Mouse (Mus musculus): Measurements from ENCODE around the gene Plekhg3. TPM values are rescaled to one million over a fixed set of nuclear protein-coding genes. Genes with fewer than 3 reads are reported as not detected.

Gene Plekhg3
- total RNA-seq, 2 experiments from 2014 or later: 6.1 to 6.2 TPM

DNA sequence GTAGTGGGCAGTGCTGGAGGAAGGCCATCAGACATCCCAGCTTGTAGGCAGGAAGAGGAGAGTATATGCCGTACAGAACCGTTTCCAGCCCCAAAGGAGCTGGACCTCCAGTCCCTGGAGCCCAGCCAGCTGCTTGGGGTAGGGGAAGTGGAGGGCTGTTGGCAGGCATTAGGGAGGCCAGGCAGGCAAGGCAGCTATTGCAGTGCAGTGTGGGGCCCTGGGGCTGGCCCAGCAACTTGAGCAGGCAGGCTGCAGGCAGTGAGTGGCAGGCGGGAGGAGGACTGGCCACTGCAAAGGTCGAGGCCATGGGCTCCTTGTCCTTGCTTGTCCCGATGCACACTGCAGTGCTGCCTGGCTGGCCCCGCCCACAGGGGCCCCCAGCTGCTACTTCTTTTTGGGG lies 52.1 kb downstream of the Plekhg3 start:
- DNase-seq (ENCODE audit: low spot score in 2 of 2): peak; percentile 50 to 66

DNA sequence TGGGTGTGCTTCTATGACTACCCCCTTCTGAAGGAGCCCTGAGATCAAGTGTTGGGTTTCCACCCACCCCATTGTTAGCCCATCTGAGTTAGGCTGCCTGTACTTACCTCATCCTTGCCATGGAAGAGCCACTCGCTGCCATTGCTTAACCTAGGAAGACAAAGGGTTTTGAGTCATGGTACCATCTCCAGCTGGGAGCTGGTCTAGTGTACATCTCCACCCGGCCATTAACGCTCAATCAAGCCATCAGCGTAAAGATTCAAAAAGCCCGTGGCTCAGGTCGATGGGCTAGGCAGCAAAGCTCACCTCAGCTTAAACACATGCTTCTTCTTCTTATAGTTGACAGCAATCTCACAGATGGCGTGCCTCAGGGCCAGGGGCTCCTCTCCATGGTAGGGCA lies 52.8 kb downstream of the Plekhg3 start:
- DNase-seq (ENCODE audit: low spot score in 2 of 2): no peak

DNA sequence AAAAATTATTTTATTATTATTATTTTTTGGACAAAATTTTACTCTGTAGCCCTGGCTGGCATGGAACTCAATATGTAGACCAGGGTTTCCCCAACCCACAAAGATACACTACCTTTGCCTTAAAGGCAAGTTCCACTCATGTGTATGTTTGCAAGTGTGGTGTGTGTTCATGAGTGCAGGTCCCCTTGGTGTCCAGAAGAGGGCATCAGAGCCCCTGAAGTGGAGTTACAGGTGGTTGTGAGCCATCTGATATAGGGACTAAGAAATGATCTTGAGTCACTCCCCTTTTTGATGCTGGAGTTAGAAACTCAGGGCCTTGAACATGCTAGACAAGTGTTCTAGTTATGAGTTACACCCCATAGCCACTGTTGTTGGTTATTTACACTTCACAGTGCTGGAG lies 54.3 kb downstream of the Plekhg3 start:
- DNase-seq (ENCODE audit: low spot score in 2 of 2): no peak

DNA sequence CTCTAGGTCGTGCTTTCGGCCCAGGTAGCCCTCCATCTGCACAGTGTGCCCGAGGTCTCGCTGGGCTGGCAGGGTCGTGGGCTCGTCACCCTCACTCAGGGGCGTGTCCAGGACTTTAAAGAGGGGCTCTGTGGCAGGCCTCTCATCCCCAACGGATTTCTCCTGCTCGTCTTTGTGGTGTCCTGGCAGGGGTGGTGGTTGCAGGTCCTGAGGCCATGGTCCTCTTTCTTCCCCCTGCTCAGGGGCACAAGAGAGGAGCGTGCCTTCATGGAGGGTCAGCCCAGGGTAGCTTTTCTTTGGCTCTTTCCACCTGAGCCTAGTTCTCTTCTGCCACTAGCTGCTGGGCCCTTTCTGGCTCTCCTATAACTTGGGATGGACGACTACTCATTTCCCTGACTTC lies 56.7 kb downstream of the Plekhg3 start:
- no peak for DNase-seq (ENCODE audit: low spot score in 2 of 2)

DNA sequence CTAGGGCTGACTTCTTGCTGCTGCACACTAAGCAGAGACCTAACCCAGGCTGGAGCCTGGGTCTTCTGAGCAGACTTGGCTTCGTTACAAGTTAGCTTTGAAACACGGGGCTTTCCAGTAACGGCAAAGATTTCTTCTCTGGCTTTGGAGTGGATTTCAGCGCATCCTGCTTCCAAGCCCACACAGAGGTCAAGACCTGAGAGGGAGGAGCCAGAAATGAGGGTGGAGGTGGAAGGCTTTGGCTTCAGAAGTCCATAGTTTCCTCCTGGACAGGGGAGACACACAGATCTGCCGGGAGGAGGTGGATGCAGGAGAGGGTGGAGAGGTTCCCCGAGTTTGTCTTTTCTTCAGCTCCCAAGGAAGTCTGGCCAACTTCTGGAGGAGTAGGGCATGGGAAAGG lies 58.8 kb downstream of the Plekhg3 start:
- no peak for DNase-seq (ENCODE audit: low spot score in 2 of 2)

DNA sequence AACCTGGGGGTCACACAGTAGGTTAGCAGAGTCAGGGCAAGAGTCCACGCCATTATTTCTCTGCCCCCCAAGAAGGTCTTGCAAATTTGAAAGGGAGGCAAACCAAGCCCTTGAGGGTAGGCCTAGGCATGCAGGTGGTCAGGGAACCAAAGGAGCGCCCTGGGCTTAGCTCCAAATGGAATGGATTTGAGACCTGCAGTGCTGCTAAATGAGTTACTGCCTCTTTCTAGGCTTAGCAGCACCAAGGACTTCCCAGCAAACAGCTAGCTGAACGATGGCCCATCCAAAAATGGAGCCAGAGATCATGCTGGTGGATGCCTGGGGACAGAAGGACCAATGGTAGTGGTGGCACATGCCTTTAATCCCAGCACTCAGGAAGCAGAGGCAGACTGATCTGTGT lies 60.3 kb downstream of the Plekhg3 start:
- no peak for DNase-seq (ENCODE audit: low spot score in 2 of 2)

DNA sequence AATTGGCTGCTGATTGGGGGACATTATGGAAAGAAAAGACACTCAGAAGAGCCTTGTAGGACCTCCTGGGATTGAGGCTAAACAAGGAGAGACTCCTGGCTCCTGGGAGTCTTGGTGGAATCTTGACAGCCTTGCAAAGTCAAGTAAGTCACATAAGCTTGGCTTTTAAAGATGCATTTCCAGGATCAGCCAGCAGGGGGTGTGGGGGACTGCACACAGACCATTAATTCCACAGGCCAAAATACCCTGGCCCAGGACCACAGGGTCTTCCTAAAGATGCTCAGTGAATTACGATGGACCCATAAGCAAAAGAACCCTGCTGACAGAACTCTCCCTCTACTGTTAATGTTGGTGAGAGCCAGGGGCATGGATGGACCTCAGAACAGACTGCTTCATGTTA lies 61.5 kb downstream of the Plekhg3 start:
- peak in 1 of 2 experiments; percentile 64 for DNase-seq (ENCODE audit: low spot score in 2 of 2)

DNA sequence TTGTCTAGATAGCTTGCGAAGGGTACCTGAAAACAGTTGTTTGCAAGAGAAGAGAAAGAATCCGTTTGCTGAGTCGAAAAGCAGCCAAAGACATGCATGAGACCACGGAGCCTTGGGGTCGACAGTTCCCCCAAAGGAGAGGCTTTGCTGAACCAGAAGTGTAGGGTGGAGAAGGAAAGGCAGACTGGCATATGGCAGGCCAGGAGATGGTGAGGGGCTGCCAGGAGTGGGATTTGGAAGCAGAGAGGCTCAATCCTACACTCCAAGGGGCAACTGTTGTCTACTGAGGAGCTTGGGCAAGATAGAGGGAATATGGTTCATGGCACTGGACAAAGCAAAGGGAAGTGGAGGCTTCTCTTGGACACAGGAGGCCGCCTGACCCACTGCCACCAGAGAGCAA lies 62.6 kb downstream of the Plekhg3 start:
- DNase-seq (ENCODE audit: low spot score in 2 of 2): no peak

DNA sequence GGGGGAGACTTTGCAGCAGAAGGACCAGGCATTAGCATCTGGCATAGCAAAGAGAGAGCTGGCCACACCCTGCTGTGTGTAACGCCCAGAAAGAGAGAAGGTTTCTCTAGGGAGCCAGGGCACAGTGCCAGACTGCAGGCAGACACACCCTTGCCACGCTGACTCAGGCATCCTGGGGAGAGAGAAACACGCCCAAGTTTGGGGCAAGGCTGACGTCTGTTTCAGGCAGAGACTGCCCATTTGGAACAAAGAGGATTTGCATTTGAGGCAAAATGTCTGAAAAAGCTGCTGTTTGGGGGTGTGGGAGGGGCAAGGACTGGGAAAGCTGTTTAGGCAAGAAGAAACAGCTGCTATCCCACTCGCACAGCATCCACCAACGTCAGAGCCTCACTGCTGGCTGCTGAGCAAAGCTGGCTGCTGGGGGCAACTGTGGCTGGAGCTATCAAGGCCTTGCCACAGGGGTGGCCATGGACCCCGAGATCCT lies 63.2 kb downstream of the Plekhg3 start:
- DNase-seq (ENCODE audit: low spot score in 2 of 2): peak in 1 of 2 experiments; percentile 61

DNA sequence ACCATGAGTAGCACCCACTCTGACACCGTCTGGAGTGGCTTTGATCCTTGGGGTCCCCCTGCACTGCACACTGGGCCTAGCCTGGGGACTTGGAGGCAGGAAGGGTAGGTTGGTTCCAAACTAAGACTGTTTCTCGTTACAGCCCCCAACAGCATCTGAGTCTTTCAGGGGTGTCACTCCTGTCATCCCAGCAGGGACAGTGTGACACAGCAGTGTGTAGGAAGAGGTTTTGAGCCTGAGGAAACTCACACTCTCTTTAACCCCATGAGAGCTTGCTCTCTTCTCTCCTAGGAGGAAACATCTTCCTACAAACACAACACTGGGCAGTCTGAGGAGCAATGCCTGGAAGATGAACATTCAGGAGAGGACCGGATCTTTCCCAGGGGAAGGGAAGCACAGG lies 63.9 kb downstream of the Plekhg3 start:
- DNase-seq (ENCODE audit: low spot score in 2 of 2): no peak

DNA sequence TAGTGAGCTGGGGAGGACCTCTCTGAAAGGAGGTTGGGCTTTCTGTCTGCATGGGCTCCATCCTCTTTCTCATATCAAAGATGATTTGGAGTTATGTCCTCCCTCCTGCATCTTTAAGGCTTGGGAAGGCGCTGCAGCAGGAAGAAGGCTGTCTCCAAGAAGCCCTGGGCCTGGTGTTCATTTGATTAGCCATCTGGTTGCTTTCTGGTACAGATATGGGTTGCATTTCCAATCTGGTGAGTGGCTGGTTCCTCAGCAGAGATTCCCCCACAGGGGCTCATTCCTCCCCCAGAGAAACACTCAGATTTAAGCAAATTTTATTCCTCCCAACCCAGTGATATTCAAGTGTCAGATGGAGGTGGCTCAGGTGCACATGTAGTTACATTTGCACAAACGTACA lies 65.1 kb downstream of the Plekhg3 start:
- no peak for DNase-seq (ENCODE audit: low spot score in 2 of 2)

DNA sequence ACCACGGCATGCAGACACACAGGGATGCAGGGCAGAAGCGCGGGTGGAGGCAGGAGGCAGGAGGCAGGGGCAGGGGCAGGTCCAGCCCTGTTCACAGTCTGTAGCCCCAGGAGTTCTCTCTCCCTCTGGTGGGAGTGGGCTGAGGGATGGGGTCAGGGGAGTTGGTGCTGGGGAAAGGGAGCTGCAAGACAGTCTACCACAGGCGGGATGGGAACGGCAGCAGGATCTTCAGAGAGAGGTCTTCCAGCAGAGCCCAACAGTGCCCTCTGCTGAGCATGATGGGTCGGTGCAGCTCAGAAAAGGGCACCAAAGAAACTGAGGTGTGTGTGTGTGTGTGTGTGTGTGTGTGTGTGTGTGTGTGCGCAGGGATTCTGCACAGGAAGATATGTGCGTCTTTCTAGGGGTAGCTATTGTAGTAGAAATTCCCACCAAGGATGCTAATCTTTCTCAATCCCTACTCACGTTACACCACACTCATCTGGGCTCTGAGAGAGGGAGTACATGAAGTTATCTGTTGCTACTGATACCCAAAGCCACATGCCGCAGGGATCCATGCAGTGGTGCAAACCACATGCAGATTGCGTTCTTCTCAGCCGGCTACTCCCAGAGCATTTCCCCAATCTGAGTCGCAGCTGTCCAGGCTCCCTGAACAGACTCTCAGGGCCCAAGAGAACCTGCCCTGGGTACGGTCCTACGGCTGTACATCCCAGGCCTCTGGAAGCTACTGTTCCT lies 65.8 kb downstream of the Plekhg3 start:
- DNase-seq (ENCODE audit: low spot score in 2 of 2): peak; percentile 85 to 87

DNA sequence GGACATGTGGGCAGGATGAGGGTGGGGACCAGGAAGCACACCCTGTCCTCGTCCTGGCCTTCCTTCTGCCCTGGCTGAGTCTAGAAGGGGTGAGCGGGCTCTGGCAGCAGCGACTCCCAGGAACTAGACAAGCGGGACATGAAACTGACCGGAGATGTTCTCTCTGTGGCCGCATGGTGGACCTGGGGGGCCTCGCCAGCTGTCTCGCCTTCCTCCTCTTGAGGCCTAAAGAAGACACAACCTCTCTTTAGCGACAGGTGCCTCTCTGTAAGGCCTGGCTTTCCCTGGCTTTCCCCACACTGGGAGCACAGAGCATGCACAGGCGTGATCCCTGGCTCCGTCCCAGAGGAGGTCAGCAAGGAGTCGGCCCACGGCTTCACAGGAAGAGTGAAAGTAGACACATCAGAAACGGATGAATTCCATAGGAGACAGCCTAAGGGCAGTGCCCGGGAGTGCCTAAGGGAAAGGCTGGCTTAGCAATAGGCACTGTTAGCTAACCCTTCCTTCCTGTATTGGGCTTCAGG lies 66.9 kb downstream of the Plekhg3 start:
- no peak for DNase-seq (ENCODE audit: low spot score in 2 of 2)

DNA sequence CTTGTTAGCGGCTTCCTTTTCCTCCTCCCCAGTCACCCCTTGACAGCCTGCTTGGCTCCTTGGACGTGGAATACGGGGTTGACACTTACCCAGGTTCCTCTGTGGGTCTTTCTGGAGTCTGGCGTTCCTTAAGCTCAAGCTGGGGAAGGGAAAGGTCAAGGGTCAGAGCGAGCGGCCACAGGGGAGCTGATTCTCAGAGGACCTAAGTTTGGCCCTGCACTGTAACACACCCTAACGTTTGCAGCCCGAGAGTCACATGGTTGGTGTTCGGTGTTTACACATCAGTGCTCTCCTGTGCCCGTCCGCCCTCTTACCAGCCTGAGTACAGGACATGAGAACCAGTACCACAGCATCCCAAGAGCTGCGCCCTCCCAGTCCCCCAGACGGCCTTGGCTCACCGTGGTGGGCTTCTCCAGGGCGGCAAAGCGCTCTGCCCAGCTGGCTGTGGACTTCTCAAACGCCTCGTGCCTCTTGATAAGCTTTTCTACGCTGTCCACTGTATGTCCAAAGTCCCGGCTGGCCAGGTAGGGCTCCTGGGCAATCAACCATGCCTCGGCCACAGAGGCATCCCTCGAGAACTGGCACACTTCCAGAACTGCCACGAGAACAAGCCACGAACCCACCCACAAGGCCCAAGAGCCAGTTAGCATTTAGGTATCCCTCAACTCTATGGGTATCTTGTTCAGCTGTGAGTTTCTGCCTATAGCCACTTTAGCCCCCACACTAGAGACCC lies 67.7 kb downstream of the Plekhg3 start:
- no peak for DNase-seq (ENCODE audit: low spot score in 2 of 2)

DNA sequence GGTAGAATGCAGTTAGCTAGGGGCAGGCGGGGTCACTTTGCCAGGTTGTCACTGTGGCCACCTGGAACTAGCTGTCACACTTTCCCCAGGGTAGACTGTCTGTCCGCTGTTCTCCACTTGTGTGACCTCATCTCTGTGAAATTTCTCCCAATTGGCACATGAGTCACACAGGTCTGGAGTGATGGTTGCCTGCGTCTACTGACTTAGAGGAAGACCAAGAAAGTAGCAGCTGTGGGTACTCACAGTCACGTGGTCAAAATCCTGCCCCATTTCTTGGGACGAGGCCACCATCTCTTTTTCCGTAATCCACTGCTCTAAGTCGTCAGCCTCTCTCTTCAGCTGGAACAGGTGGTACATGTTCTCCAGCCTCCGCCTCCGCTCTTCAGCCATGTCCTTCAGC lies 73.1 kb downstream of the Plekhg3 start:
- DNase-seq (ENCODE audit: low spot score in 2 of 2): no peak

DNA sequence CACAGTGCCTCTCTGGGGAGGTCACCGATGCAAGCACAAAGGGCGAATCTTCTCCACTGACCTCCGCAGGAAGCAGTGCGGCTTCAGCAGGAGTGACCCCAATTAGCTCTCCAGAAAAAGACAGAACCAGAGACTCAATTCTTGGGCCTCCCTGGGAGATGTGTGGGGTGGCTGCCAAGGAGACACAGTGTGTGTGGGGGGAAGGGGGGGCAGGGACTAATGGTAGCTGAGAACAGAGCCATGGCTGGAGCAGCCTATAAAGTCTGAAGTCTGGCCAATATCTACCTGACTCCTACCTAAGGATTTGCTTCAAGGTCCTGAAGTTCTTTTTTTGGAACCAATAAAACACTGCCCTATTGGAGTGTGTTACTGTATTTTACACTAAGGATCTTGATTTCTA lies 73.9 kb downstream of the Plekhg3 start:
- no peak for DNase-seq (ENCODE audit: low spot score in 2 of 2)

DNA sequence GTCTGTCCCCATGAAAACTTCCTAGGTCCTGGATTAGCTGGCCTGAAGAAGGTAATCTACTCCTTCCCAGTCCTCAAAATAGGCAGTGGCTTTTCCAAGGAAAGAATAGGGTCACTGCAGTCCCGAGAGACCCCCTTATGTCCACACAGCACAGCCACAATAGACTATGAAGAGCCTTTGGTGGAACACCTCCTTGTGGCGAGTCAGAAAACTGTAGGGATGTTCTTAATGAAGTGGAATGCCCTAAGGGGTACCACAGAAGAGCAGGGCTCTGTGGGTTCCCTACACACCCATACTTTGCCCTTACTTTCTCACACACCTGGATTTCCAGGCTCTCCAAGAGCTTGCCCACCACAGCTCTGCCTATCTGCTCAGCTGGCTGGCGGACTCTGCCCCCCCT lies 75.1 kb downstream of the Plekhg3 start:
- no peak for DNase-seq (ENCODE audit: low spot score in 2 of 2)

DNA sequence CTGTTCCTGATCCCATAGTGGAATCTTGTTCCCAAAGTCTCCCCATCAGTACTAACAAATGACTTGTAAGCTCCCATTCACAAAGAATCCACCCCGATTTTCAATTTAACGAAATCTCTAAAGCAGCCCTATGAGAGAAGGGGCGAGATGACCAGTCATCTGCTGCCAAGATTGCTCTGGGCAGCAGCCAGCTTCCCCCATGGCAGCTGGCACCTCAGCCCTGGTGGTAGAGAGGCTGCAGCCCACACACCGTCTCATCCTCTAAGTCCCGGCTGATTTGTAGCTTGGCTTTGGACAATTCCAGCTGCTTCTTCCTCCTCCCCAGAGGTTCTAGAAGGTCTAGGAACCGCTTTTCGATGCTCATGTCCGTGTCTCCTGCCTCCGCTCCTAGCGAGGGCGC lies 77.5 kb downstream of the Plekhg3 start:
- DNase-seq (ENCODE audit: low spot score in 2 of 2): no peak

DNA sequence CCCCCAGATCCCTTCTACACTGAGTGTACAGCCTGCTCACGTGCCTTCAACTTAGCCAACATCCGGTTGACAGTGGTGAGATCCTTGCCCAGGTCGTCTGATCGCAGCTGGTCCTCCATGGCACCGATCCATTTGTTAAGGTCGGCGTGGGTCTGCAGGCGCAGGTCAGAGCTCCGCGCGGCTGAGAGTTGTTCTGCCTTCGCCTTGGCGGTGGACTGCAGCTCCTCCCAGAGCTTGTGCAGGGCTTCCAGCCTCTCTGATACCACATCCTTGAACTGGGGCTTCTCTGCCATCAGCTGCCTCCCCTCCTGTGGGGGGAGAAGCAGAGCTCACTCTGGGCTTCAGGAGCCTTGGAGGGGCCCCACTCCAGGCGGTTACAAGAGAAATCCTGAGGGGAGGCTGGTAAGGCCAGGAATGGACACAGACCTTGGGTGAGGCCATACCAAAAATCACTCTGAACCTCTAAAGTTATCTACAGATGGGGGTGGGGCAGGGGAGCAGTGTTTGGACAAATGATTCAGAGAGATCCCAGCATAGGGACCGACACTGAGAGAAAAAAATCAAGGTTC lies 78.4 kb downstream of the Plekhg3 start:
- DNase-seq (ENCODE audit: low spot score in 2 of 2): no peak

DNA sequence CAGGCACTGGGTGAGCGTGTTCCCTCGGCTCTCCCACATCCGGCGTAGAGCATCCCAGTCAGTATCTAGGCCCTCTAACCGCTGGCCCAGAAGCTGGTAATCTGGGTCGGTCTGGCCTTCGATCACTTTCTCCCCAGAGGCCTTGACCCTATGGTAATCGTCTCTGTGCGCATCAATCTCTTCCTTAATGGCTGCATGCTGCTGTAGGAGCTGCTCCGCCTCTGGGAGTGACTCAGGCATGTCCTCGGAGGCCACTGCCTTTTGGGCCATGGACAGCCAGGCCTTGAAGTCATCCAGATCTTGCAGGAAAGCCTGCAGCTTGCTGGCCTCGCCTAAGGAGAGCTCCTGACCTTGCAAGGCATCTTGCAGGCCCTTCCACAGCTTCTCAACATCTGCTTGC lies 81.9 kb downstream of the Plekhg3 start:
- DNase-seq (ENCODE audit: low spot score in 2 of 2): no peak

DNA sequence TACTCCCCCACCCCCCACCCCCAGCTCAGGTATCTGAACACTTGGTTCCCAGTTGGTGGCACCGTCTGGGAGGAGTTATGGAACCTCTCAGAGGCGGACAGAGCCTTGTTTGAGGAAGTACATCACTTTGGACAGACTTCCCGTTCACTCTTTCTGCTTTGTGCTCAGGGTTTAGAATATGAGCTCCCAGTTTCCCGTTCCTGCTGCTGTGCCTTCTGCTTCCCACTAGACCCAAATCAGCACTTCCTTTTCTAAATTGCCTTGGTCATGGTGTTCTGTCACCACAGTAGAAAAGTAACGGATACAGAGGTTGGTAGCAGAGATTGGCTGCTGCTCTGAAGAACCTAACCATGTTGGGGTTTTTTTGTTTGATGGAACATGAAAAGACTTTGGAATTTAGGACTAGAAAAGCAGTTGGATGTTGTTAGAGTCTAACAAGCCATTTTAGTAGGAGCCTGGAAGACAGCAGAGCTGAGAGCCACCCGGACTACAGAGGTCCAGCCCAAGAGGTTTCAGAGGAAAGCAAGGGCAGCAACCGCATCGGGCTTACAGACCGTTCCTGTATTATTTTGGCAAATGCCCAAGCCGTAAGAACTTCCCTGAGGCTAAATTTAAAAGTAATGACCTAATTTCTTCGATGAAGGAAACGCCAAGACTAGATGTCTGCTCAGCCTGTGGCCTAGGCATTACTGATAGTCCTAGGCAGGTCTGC lies 84.3 kb downstream of the Plekhg3 start:
- no peak for DNase-seq (ENCODE audit: low spot score in 2 of 2)

DNA sequence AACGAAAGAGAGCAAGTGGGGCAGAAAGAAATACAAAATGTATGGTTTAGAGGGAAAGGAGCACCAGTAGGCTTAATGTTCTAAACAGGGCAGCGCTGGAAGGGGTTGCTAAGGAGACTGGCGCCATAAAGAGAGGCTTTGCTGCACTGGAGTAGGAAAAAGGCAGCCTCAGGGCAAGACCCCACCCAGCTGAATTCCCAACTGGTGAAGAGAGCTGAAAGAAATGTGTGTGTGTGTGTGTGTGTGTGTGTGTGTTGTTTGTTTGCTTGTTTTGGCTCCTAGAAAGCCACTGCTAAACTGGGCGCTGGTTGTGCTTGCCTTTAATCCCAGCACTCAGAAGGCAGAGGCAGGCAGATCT lies 84.9 kb downstream of the Plekhg3 start:
- DNase-seq (ENCODE audit: low spot score in 2 of 2): no peak
